Mouse (Mus musculus): ENCODE data around the gene Slc25a19.

DNA sequence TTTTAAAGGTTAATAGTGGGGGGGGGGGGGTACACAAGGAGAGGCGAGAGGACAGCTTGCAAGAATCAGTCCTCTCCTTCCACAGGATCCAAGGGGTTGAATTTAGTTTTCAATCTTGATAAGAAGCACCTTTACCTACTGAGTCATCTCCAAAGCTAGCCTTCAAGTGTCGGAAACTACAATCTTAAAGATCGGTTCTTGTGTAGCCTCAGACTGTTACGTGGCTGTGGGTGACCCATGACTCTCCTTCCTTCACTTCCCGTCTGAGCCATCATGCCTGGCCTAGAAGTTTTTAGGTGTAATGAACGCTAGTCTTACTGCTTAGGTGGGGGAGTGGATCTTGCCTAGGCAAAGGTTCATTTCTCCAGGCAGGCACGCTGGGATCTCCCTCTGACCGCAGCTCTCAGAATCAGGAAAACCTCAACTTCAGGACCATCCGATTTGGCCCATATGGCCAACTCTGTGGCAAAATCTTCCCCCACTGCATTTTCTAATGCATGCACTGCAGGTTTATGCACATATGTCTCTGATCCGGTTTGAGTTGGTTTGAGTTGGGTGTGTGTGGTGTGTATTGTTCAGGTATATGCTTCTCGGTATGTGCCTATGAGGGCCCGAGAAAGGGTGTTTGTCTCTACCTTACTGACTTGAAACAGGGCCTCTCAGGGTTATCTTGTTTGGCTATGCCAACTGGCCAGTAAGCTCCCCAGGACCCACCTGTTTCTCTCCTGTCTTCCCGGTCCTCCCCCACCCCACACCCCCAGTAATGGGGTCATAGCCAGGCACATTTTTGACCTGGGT lies 1.8 kb upstream of the Slc25a19 start:
- TF ChIP-seq CTCF (IDR thresholded peaks at IDR 0.05; ENCODE audit: borderline replicate concordance, control insufficient read depth, extremely low read depth, insufficient read depth, low read length, poor library complexity) (no peak), POLR2A (IDR thresholded peaks at IDR 0.05; ENCODE audit: control insufficient read depth, extremely low read depth, insufficient read depth, low read length, poor library complexity) (no peak)
